In genomic region chr5:149028394-149028793, GRCm38 (mm10) we compare ENCODE assay signal across 22 mouse cellular contexts. TPM values are rescaled to one million over a fixed set of nuclear protein-coding genes. Genes with fewer than 3 reads are reported as not detected.
"Had no signal": no experiment of that assay in that cellular context is flagged by ENCODE, and none has a peak within 500 bp of the region (broad histone marks: within the 10 kb centered on the region; RNA-seq: fewer than 3 reads in every experiment).

No protein-coding gene starts in this region.

- H3K27me3 ChIP-seq: limb, embryonic 13.5 days; midbrain, embryonic 15.5 days; neural tube, embryonic 12.5 days; neural tube, embryonic 15.5 days had no signal

- ATAC-seq: midbrain, embryonic 15.5 days had no signal

- H3K9me3 ChIP-seq: limb, embryonic 13.5 days; midbrain, embryonic 12.5 days; midbrain, embryonic 15.5 days; neural tube, embryonic 12.5 days; neural tube, embryonic 15.5 days had no signal

- H3K9ac ChIP-seq: limb, embryonic 13.5 days; midbrain, embryonic 12.5 days; midbrain, embryonic 15.5 days; neural tube, embryonic 12.5 days; neural tube, embryonic 15.5 days had no signal

- DNase-seq: kidney, adult 2 months; kidney, postnatal 10 days; kidney, postnatal 36 days; layer of hippocampus, postnatal 36 days; lung, adult 2 months; lung, postnatal 14 days; lung, postnatal 4 days; right cerebral cortex, adult 18-20 months; right cerebral cortex, postnatal 25 days; spleen, adult 18-20 months; thymus, adult 18-20 months; thymus, postnatal 36 days had no signal

- H3K36me3 ChIP-seq: limb, embryonic 13.5 days; midbrain, embryonic 12.5 days; midbrain, embryonic 15.5 days; neural tube, embryonic 12.5 days; neural tube, embryonic 15.5 days had no signal

- H3K4me3 ChIP-seq: left cerebral cortex, adult 2 months; limb, embryonic 13.5 days; midbrain, embryonic 12.5 days; midbrain, embryonic 15.5 days; neural tube, embryonic 12.5 days; neural tube, embryonic 15.5 days had no signal

- H3K27ac ChIP-seq: left cerebral cortex, adult 2 months; midbrain, embryonic 12.5 days; midbrain, embryonic 15.5 days; neural tube, embryonic 12.5 days; neural tube, embryonic 15.5 days had no signal

- H3K4me2 ChIP-seq: limb, embryonic 13.5 days; midbrain, embryonic 12.5 days; midbrain, embryonic 15.5 days; neural tube, embryonic 12.5 days; neural tube, embryonic 15.5 days had no signal

RNA-seq across cellular contexts. Expression of gene Gm42791, which starts 33.4 kb away (rescaled TPM):
- total RNA-seq: liver, adult 2 months; megakaryocyte progenitor cell, adult 5-6 weeks had no signal
- polyA plus RNA-seq: kidney, adult 2 months; liver, adult 2 months; lung, adult 2 months; testis, adult 2 months; urinary bladder, adult 2 months had no signal
